Mouse (Mus musculus): Measurements from ENCODE around the gene Bbc3. TPM values are rescaled to one million over a fixed set of nuclear protein-coding genes. Genes with fewer than 3 reads are reported as not detected.

Gene Bbc3
- total RNA-seq, 1 experiment from 2014 or later: 7.0 TPM

- ATAC-seq (ENCODE audit: extremely low read depth, insufficient number of reproducible peaks, low FRiP score, poor library complexity, severe bottlenecking): peak; percentile 41
Measured at GRCm38 (mm10) chr7:16312672-16313311, 4.6 kb downstream of the Bbc3 start.

- ATAC-seq (ENCODE audit: extremely low read depth, insufficient number of reproducible peaks, low FRiP score, poor library complexity, severe bottlenecking): peak; percentile 5; the same call in 1 of the 2 replicates
Measured at GRCm38 (mm10) chr7:16313481-16314220, 5.5 kb downstream of the Bbc3 start.

- ATAC-seq (ENCODE audit: extremely low read depth, insufficient number of reproducible peaks, low FRiP score, poor library complexity, severe bottlenecking): no peak
Measured at GRCm38 (mm10) chr7:16314221-16314775, 6.1 kb downstream of the Bbc3 start.

- ATAC-seq (ENCODE audit: extremely low read depth, insufficient number of reproducible peaks, low FRiP score, poor library complexity, severe bottlenecking): no peak
Measured at GRCm38 (mm10) chr7:16315222-16315759, 7.1 kb downstream of the Bbc3 start.

- no peak for ATAC-seq (ENCODE audit: extremely low read depth, insufficient number of reproducible peaks, low FRiP score, poor library complexity, severe bottlenecking)
Measured at GRCm38 (mm10) chr7:16317094-16317493, 8.9 kb downstream of the Bbc3 start.

- ATAC-seq (ENCODE audit: extremely low read depth, insufficient number of reproducible peaks, low FRiP score, poor library complexity, severe bottlenecking): no peak
Measured at GRCm38 (mm10) chr7:16319216-16319615, 11.0 kb downstream of the Bbc3 start.

- no peak for ATAC-seq (ENCODE audit: extremely low read depth, insufficient number of reproducible peaks, low FRiP score, poor library complexity, severe bottlenecking)
Measured at GRCm38 (mm10) chr7:16320479-16320878, 12.3 kb downstream of the Bbc3 start.

GRCm38 (mm10) chr7:16324661-16325060, 16.5 kb downstream of the Bbc3 start:
- no peak for ATAC-seq (ENCODE audit: extremely low read depth, insufficient number of reproducible peaks, low FRiP score, poor library complexity, severe bottlenecking)

- peak; percentile 93 for ATAC-seq (ENCODE audit: extremely low read depth, insufficient number of reproducible peaks, low FRiP score, poor library complexity, severe bottlenecking)
Measured at GRCm38 (mm10) chr7:16325920-16326606, 17.9 kb downstream of the Bbc3 start.

- ATAC-seq (ENCODE audit: extremely low read depth, insufficient number of reproducible peaks, low FRiP score, poor library complexity, severe bottlenecking): no peak
Measured at GRCm38 (mm10) chr7:16326607-16326971, 18.4 kb downstream of the Bbc3 start.

- no peak for ATAC-seq (ENCODE audit: extremely low read depth, insufficient number of reproducible peaks, low FRiP score, poor library complexity, severe bottlenecking)
Measured at GRCm38 (mm10) chr7:16329146-16329545, 21.0 kb downstream of the Bbc3 start.

- no peak for ATAC-seq (ENCODE audit: extremely low read depth, insufficient number of reproducible peaks, low FRiP score, poor library complexity, severe bottlenecking)
Measured at GRCm38 (mm10) chr7:16337733-16338132, 29.5 kb downstream of the Bbc3 start.

- no peak for ATAC-seq (ENCODE audit: extremely low read depth, insufficient number of reproducible peaks, low FRiP score, poor library complexity, severe bottlenecking)
Measured at GRCm38 (mm10) chr7:16344598-16344997, 36.4 kb downstream of the Bbc3 start.

GRCm38 (mm10) chr7:16345297-16345696, 37.1 kb downstream of the Bbc3 start:
- no peak for ATAC-seq (ENCODE audit: extremely low read depth, insufficient number of reproducible peaks, low FRiP score, poor library complexity, severe bottlenecking)

- no peak for ATAC-seq (ENCODE audit: extremely low read depth, insufficient number of reproducible peaks, low FRiP score, poor library complexity, severe bottlenecking)
Measured at GRCm38 (mm10) chr7:16349999-16350398, 41.8 kb downstream of the Bbc3 start.

GRCm38 (mm10) chr7:16355854-16356594, 47.8 kb downstream of the Bbc3 start:
- ATAC-seq (ENCODE audit: extremely low read depth, insufficient number of reproducible peaks, low FRiP score, poor library complexity, severe bottlenecking): no peak

GRCm38 (mm10) chr7:16357602-16358001, 49.4 kb downstream of the Bbc3 start:
- ATAC-seq (ENCODE audit: extremely low read depth, insufficient number of reproducible peaks, low FRiP score, poor library complexity, severe bottlenecking): no peak

- ATAC-seq (ENCODE audit: extremely low read depth, insufficient number of reproducible peaks, low FRiP score, poor library complexity, severe bottlenecking): peak; percentile 51; the same call in 1 of the 2 replicates
Measured at GRCm38 (mm10) chr7:16364319-16364718, 56.1 kb downstream of the Bbc3 start.
